Mouse (Mus musculus): ENCODE measurements around the gene E030018B13Rik. TPM values are rescaled to one million over a fixed set of nuclear protein-coding genes. Genes with fewer than 3 reads are reported as not detected.
A peak's percentile ranks its signal among the peaks of the same experiment; 100 is the strongest.

Gene E030018B13Rik
- polyA plus RNA-seq, 1 experiment from 2014 or later = not detected

DNA sequence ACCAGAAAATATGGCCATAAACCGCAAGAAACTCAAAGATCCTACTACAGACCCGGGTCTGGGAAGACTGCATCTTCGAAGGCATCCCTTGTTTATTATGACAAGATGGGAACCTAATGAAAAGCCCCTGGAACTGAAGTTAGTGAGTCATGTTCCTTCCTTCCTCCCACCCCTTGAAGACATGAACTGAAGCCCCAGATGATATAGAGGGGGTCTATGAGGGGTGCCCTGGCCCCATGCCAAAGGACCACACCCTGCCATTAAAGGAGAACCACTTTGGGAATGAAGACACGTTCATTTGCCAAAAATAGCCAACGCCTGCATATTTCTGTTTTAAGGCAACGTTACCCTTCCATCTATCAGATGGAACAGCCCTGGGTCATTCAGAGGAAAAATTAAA, 28.0 kb upstream of the E030018B13Rik start:
- no peak for ATAC-seq (ENCODE audit: insufficient number of reproducible peaks, insufficient read depth, low FRiP score, low TSS enrichment, low read depth)
- H3K9me3 ChIP-seq = no peaks in the 10 kb centered on the region
- no peak overlapping the region for H3K9ac ChIP-seq
- H3K4me1 ChIP-seq = peaks cover 15% of the 10 kb centered on the region; the same call in 1 of the 2 replicates
- H3K27ac ChIP-seq = no peak overlapping the region
- H3K4me2 ChIP-seq = no peak overlapping the region
- peaks cover 18% of the 10 kb centered on the region for H3K36me3 ChIP-seq
- no peaks in the 10 kb centered on the region for H3K27me3 ChIP-seq
- no peak overlapping the region for H3K4me3 ChIP-seq
- 58% methylated on average over 6 of the region's 6 CpGs for WGBS

DNA sequence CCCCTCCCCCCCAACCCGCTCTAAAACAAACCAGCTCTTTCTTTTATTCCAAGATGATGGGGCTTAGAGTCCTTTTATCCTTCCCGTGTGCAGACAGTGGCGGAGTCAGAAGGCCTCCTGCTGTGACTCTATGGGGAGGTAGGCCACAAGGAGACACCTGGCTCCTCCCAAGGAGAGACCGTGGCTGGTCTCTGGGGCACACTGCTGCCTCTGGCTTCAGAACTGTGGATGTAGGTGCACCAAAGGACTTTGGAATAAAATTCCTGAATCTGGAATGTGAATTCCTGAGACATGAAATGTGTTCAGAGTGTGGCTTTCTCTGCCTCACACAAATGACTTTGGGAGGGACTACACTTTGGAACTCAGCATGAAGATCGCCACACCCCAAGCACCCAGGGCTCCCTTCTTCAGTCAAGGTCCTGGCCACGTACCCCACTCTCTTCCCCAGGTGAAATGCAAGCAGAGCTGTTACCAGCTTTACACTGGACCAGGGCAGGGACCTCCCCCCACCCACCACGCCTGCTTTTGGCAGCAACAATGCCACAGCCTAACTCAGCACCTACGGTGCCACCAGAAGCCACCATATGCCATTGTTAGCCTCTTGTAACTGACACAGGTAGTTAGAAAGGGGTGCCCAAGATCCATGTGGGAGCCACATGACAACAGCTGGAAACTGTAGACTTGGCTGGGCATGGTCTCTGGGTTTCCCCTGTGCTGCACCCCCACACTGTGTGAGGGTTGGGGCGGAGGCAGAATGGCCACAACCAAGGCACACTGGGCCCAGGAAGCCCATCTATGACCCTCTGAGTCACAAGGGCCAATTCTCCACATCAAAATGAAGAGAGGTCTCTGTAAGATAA, 27.3 kb upstream of the E030018B13Rik start:
- no peak overlapping the region for H3K9ac ChIP-seq
- H3K27me3 ChIP-seq = no peaks in the 10 kb centered on the region
- H3K4me1 ChIP-seq = peaks cover 15% of the 10 kb centered on the region; the same call in 1 of the 2 replicates
- H3K4me3 ChIP-seq = no peak overlapping the region
- 70% methylated on average over 9 of the region's 9 CpGs for WGBS
- H3K36me3 ChIP-seq = peaks cover 18% of the 10 kb centered on the region
- no peak overlapping the region for H3K4me2 ChIP-seq
- no peak overlapping the region for H3K27ac ChIP-seq
- H3K9me3 ChIP-seq = no peaks in the 10 kb centered on the region
- ATAC-seq (ENCODE audit: insufficient number of reproducible peaks, insufficient read depth, low FRiP score, low TSS enrichment, low read depth) = no peak

DNA sequence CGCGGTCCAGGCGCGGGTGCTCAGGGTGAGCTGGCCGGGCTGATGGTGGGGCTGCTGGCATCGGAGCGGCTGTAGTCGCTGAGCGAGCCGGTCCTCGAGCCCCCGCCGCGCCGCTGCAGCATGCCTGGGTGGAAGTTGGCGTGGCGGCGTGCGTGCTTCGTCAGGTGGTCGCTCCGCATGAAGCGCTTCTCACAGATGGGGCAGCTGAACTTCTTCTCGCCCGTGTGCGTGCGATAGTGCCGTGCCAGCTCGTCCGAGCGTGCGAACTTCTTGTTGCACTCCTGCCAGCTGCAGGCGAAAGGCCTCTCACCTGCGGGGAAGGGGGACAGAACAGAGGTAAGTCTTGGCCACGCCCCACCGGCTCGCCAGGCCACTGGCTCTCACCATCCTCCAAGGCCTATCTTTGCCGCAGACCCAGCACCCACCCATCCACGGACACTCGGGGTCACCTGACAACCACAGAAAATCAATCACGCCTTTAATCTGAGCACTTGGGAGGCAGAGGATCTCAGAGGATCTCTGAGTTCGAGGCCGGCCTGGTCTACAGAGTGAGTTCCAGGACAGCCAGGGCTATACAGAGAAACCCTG, 25.1 kb upstream of the E030018B13Rik start:
- H3K4me3 ChIP-seq = no peak overlapping the region
- ATAC-seq (ENCODE audit: insufficient number of reproducible peaks, insufficient read depth, low FRiP score, low TSS enrichment, low read depth) = no peak
- no peaks in the 10 kb centered on the region for H3K27me3 ChIP-seq
- H3K27ac ChIP-seq = no peak overlapping the region
- peaks cover 18% of the 10 kb centered on the region for H3K36me3 ChIP-seq
- H3K4me2 ChIP-seq = no peak overlapping the region
- no peak overlapping the region for H3K9ac ChIP-seq
- H3K9me3 ChIP-seq = no peaks in the 10 kb centered on the region
- H3K4me1 ChIP-seq = peaks cover 22% of the 10 kb centered on the region
- 72% methylated on average over 43 of the region's 43 CpGs for WGBS

DNA sequence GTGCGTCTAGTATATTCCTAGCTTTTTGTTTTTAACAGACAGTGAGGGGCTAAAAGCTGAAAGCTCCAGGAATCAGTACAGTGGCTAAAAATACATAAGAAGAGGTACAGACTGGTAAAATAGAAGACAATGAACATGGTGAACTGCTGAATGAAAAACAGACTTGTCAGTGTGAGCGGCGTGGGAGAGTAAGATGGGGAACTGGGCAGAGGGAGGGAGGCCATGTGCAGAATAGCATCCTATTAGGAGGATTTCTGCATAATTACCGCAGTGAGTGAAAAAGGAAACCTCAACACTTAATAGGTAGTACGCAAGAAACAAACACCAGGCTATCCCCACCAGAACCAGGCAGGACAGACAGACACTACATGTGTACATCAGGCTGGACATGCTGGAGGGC, 23.5 kb upstream of the E030018B13Rik start:
- Histone ChIP-seq H3K36me3 (peaks cover 18% of the 10 kb centered on the region), H3K9ac (no peak overlapping the region), H3K4me1 (peaks cover 38% of the 10 kb centered on the region), H3K27ac (no peak overlapping the region), H3K4me3 (no peak overlapping the region), H3K27me3 (no peaks in the 10 kb centered on the region; the same call in 1 of the 2 replicates), H3K9me3 (no peaks in the 10 kb centered on the region), H3K4me2 (no peak overlapping the region)
- 82% methylated on average over 5 of the region's 5 CpGs for WGBS
- ATAC-seq (ENCODE audit: insufficient number of reproducible peaks, insufficient read depth, low FRiP score, low TSS enrichment, low read depth) = no peak

DNA sequence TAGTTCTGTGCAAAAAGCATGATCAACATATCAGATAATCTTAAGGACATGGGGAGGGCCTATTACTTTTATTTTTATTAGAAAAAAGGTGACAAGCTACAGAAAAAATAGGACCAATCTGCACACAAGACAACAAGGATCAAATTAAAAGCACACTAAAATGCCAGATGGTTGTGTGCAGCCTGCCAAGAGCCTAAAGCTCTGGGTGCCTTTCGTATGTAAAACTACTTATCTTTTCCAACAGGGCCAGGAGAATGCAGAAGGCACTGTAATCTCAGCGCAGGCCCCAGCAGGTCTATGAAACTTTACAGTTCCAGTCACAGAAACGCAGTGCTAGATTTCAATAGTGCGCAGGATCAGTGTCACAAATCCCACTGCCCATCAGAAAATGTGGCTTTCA, 22.9 kb upstream of the E030018B13Rik start:
- no peak overlapping the region for H3K9ac ChIP-seq
- peaks cover 18% of the 10 kb centered on the region for H3K36me3 ChIP-seq
- no peak overlapping the region for H3K4me2 ChIP-seq
- H3K27ac ChIP-seq = no peak overlapping the region
- H3K4me3 ChIP-seq = no peak overlapping the region
- peaks cover 36% of the 10 kb centered on the region for H3K4me1 ChIP-seq
- ATAC-seq (ENCODE audit: insufficient number of reproducible peaks, insufficient read depth, low FRiP score, low TSS enrichment, low read depth) = no peak
- 55% methylated on average over 4 of the region's 4 CpGs for WGBS
- H3K9me3 ChIP-seq = no peaks in the 10 kb centered on the region
- H3K27me3 ChIP-seq = no peaks in the 10 kb centered on the region; the same call in 1 of the 2 replicates

DNA sequence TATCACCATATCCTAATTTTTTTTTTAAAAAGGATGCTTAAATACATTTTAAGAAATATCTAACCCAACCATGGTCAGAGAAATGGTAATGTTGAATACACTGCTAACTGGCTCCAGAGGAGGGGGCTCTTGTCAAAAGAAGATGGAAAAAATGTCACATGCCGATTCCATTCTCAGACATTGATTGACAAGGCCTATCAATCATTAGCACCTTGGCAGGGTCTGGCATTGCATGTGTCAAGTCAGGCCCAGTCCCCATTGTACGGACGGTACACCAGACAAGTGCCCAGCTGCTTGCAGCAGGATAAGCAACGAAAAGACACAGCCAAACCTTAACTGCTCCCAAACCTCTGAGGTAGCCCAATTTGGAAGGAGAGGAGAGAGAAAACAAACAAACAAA, 22.0 kb upstream of the E030018B13Rik start:
- ATAC-seq (ENCODE audit: insufficient number of reproducible peaks, insufficient read depth, low FRiP score, low TSS enrichment, low read depth) = no peak
- Histone ChIP-seq H3K27me3 (no peaks in the 10 kb centered on the region; the same call in 1 of the 2 replicates), H3K9ac (no peak overlapping the region)

DNA sequence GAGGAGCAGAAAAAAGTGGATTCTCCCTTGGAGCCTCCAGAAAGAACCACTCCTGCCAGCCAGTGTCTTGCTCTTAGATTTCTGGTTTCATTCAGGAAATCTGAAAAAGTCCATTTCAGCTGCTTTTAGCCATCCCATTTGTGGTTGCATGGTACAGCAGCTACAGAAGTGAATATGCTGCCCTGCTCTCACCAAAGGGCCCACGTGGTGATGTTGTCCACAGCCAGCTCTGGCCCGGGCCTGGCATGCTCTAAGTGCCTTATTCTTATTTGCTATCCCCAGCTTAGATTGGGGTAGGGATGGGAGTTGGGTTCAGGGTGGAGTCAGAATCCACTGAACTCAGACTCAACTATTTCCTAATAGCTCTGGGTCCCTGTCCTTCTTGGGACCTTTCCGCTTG, 21.4 kb upstream of the E030018B13Rik start:
- no peaks in the 10 kb centered on the region for H3K9me3 ChIP-seq
- H3K27ac ChIP-seq = no peak overlapping the region
- H3K9ac ChIP-seq = no peak overlapping the region
- 88% methylated on average over 3 of the region's 3 CpGs for WGBS
- H3K36me3 ChIP-seq = peaks cover 13% of the 10 kb centered on the region
- no peak overlapping the region for H3K4me2 ChIP-seq
- H3K27me3 ChIP-seq = no peaks in the 10 kb centered on the region; the same call in 1 of the 2 replicates
- no peak overlapping the region for H3K4me3 ChIP-seq
- H3K4me1 ChIP-seq = peaks cover 24% of the 10 kb centered on the region
- ATAC-seq (ENCODE audit: insufficient number of reproducible peaks, insufficient read depth, low FRiP score, low TSS enrichment, low read depth) = no peak

More for the DNA sequence above, 22.0 kb upstream of the E030018B13Rik start:
- H3K27ac ChIP-seq = no peak overlapping the region
- H3K36me3 ChIP-seq = peaks cover 18% of the 10 kb centered on the region
- H3K4me1 ChIP-seq = peaks cover 27% of the 10 kb centered on the region
- H3K9me3 ChIP-seq = no peaks in the 10 kb centered on the region
- WGBS = 91% methylated on average over 4 of the region's 4 CpGs
- no peak overlapping the region for H3K4me2 ChIP-seq
- H3K4me3 ChIP-seq = no peak overlapping the region

DNA sequence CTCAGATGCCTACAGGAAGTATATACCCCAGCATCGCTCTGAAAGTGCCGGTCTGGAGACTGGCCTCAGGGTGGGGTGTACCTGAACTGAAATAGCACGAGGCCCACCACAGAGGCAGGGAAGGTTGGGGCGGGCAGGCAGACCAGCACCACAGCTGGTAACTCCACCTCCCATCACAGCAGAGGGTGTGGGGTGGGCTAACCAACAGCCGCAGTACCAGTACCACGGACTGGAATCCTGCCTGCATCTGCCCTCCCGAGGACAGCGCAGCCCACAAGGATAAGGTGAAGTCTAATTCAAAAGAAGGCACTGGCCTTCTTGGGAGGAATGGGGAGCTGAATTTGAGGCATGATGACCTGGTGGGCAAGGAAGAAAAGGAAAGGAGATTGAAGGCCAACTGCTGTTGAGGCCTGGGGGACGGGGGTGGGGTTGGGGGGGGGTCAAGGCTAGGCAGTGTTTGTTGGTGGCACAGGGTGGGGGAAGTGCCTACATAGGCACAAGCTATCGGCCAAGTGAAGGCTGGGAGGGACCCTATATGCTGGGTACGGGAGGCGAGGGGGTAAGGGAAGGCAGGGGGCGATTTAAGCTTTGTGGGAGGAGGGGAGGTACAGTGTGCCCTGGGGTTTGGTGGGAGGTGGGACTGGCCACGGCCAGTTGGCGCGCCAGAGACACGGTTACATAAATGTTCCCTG, 20.2 kb upstream of the E030018B13Rik start:
- WGBS = 12% methylated on average over 17 of the region's 17 CpGs
- Histone ChIP-seq H3K4me3 (peak overlapping the region; percentile 38), H3K9ac (peak overlapping the region; percentile 64), H3K27ac (0 out of 2 replicates have a peak overlapping the region, but pooled peaks have one; percentile 33), H3K4me1 (peaks cover 24% of the 10 kb centered on the region), H3K27me3 (no peaks in the 10 kb centered on the region; the same call in 1 of the 2 replicates), H3K36me3 (peaks cover 2% of the 10 kb centered on the region; the same call in 1 of the 2 replicates), H3K9me3 (no peaks in the 10 kb centered on the region), H3K4me2 (peak overlapping the region; percentile 77)
- peak; percentile 20; the same call in 1 of the 2 replicates for ATAC-seq (ENCODE audit: insufficient number of reproducible peaks, insufficient read depth, low FRiP score, low TSS enrichment, low read depth)

DNA sequence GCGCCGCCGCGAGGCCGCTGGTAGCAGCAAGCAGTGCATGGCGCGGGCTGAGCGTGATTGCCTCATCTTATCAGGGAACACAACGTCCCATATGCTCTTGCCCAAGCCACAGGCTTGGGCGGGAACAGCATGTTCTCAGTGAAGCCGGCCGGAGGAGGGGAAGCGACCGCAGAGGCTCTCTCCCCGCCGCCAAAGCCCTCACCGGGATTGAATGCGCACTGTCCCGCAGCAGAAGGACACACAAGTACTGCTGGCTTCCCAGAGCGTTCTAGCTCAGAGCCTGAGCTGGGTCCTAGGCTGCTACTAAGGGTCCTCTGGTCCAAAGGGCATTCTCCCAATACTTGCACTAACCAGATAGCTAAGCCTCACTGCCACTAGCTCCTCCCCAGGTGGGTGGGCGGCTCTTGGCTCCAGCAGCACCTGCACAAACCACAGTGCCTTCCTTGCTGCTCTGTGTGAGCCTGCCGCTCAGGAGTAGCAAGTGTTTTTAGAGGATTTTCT, 19.6 kb upstream of the E030018B13Rik start:
- Histone ChIP-seq H3K27me3 (no peaks in the 10 kb centered on the region; the same call in 1 of the 2 replicates), H3K4me3 (peak overlapping the region; percentile 38), H3K36me3 (no peaks in the 10 kb centered on the region), H3K9me3 (no peaks in the 10 kb centered on the region), H3K4me2 (peak overlapping the region; percentile 77), H3K9ac (peak overlapping the region; percentile 64), H3K4me1 (peaks cover 24% of the 10 kb centered on the region), H3K27ac (0 out of 2 replicates have a peak overlapping the region, but pooled peaks have one; percentile 33)
- peak; percentile 59 for ATAC-seq (ENCODE audit: insufficient number of reproducible peaks, insufficient read depth, low FRiP score, low TSS enrichment, low read depth)
- WGBS = under 1% methylated on average over 22 of the region's 22 CpGs

DNA sequence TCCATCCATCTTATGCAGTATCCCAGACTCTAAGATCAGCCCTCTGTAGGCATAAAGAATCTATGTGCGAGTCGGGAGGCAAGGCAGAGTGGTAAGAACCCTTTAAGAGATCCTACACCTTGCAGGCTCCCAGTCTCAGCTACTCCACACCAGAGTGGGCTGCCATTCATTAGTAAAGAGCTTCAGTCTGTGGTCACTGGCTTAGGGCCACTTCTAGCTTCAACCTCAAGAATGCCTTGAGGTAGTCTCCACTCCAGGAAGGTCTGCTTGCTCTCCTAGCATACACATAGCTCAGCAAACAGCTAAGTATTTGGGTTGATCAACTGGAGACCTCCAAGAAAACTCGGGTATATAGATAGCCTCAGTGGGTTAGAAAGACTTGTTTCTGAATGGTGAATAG, 19.0 kb upstream of the E030018B13Rik start:
- WGBS = 47% methylated on average over 3 of the region's 3 CpGs
- no peaks in the 10 kb centered on the region for H3K36me3 ChIP-seq
- peak overlapping the region; percentile 77 for H3K4me2 ChIP-seq
- peaks cover 26% of the 10 kb centered on the region for H3K4me1 ChIP-seq
- H3K9me3 ChIP-seq = no peaks in the 10 kb centered on the region
- H3K27me3 ChIP-seq = no peaks in the 10 kb centered on the region; the same call in 1 of the 2 replicates
- peak overlapping the region; percentile 38; the same call in 1 of the 2 replicates for H3K4me3 ChIP-seq
- ATAC-seq (ENCODE audit: insufficient number of reproducible peaks, insufficient read depth, low FRiP score, low TSS enrichment, low read depth) = no peak
- H3K9ac ChIP-seq = 0 out of 2 replicates have a peak overlapping the region, but pooled peaks have one; percentile 36
- H3K27ac ChIP-seq = 0 out of 2 replicates have a peak overlapping the region, but pooled peaks have one; percentile 11

DNA sequence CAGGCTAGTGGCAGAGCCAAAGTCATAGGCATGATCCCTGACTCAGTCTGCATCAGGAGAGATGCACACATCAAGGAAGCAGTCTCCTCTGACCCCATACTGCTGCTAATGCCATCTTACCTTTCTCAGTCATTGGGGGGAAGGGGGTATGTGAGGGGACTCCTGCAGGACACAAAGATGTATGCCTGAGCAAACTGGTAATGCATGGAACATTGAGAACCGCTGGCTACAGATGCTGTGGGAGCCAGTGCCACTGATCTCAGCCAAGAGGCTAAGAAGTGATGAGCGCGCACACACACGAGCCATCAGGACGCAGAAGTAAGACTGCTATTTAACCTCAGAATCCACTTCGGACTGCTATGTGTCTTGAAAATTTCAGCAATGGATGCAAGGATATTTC, 18.5 kb upstream of the E030018B13Rik start:
- no peaks in the 10 kb centered on the region; the same call in 1 of the 2 replicates for H3K27me3 ChIP-seq
- H3K27ac ChIP-seq = no peak overlapping the region
- no peak overlapping the region for H3K4me3 ChIP-seq
- 91% methylated on average over 6 of the region's 6 CpGs for WGBS
- no peak overlapping the region for H3K9ac ChIP-seq
- H3K4me1 ChIP-seq = peaks cover 31% of the 10 kb centered on the region
- H3K36me3 ChIP-seq = no peaks in the 10 kb centered on the region
- no peaks in the 10 kb centered on the region for H3K9me3 ChIP-seq
- H3K4me2 ChIP-seq = no peak overlapping the region
- ATAC-seq (ENCODE audit: insufficient number of reproducible peaks, insufficient read depth, low FRiP score, low TSS enrichment, low read depth) = no peak
